Mouse (Mus musculus) heart, adult 18-20 months (tissue): ENCODE measurements around the gene Gmds. TPM values are rescaled to one million over a fixed set of nuclear protein-coding genes. Genes with fewer than 3 reads are reported as not detected.

Experiments used
- DNase-seq, 2 experiments: peaks; one replicate each; pipeline ENCODE4 v3.0.0; 2021 to 2022; ENCODE audit warnings: mixed read lengths in 1 of 2
- total RNA-seq, 2 experiments: library from RNA; stranded (reverse); gene quantifications; 2 replicates each; pipeline ENCODE4 v1.2.3; 2021

Gmds gene
- total RNA-seq, 2 experiments from 2014 or later: 5.5 to 6.5 TPM

- DNase-seq: no peak
Measured at GRCm38 (mm10) chr13:32026226-32026975, 312.1 kb downstream of the Gmds start.

- no peak for DNase-seq
Measured at GRCm38 (mm10) chr13:32024822-32025221, 313.7 kb downstream of the Gmds start.

GRCm38 (mm10) chr13:32020455-32021249 is 317.9 kb downstream of the Gmds start:
- no peak for DNase-seq

GRCm38 (mm10) chr13:32019256-32019620 is 319.3 kb downstream of the Gmds start:
- no peak for DNase-seq

- DNase-seq: peak; percentile 74 to 86
Measured at GRCm38 (mm10) chr13:32018518-32019255, 319.9 kb downstream of the Gmds start.

GRCm38 (mm10) chr13:32008802-32009201 is 329.7 kb downstream of the Gmds start:
- peak; percentile 9 to 12 for DNase-seq

- peak; percentile 20 to 43 for DNase-seq
Measured at GRCm38 (mm10) chr13:32008116-32008641, 330.4 kb downstream of the Gmds start.

GRCm38 (mm10) chr13:31993391-31993790 is 345.1 kb downstream of the Gmds start:
- DNase-seq: no peak

GRCm38 (mm10) chr13:31992409-31993201 is 345.9 kb downstream of the Gmds start:
- DNase-seq: peak; percentile 27 to 49

- DNase-seq: no peak
Measured at GRCm38 (mm10) chr13:31981198-31981597, 357.3 kb downstream of the Gmds start.

- no peak for DNase-seq
Measured at GRCm38 (mm10) chr13:31978126-31978525, 360.4 kb downstream of the Gmds start.

- DNase-seq: peak in 1 of 2 experiments; percentile 19
Measured at GRCm38 (mm10) chr13:31974751-31975479, 363.6 kb downstream of the Gmds start.

- no peak for DNase-seq
Measured at GRCm38 (mm10) chr13:31971040-31971501, 367.5 kb downstream of the Gmds start.

- no peak for DNase-seq
Measured at GRCm38 (mm10) chr13:31968272-31968671, 370.3 kb downstream of the Gmds start.

GRCm38 (mm10) chr13:31966931-31967532 is 371.5 kb downstream of the Gmds start:
- no peak for DNase-seq

GRCm38 (mm10) chr13:31960514-31960913 is 378.0 kb downstream of the Gmds start:
- DNase-seq: peak; percentile 42 to 55

GRCm38 (mm10) chr13:31958346-31959335 is 379.9 kb downstream of the Gmds start:
- DNase-seq: peak; percentile 36 to 64

- peak; percentile 50 to 60 for DNase-seq
Measured at GRCm38 (mm10) chr13:31956584-31956983, 382.0 kb downstream of the Gmds start.

GRCm38 (mm10) chr13:31956112-31956511 is 382.4 kb downstream of the Gmds start:
- no peak for DNase-seq
